Mouse (Mus musculus) MEL (cell line): ENCODE data around the gene Taf1a.

Experiments used
- CTCF ChIP-seq, 3 experiments: IDR thresholded peaks in 2 of 3; conservative IDR thresholded peaks in 1 of 3; 2 replicates each; pipeline ENCODE4 v1.5.1; 2011 to 2012; ENCODE audit warnings: low read length in 3 of 3, low read depth in 2 of 3, mild to moderate bottlenecking in 2 of 3, improper control_type of control experiment in 1 of 3, inconsistent platforms in 1 of 3, mixed read lengths in 1 of 3, moderate library complexity in 1 of 3; ENCODE audit not compliant: control insufficient read depth in 1 of 3, insufficient read depth in 1 of 3, poor library complexity in 1 of 3, severe bottlenecking in 1 of 3
- EP300 ChIP-seq, 2 experiments: IDR thresholded peaks; 2 replicates each; pipeline ENCODE4 v1.6.1; 2011; ENCODE audit warnings: improper control_type of control experiment in 2 of 2, low read length in 2 of 2, low read depth in 1 of 2, mild to moderate bottlenecking in 1 of 2
- GABPA ChIP-seq: IDR thresholded peaks from 2 replicates; pipeline ENCODE4 v1.6.1; 2012; ENCODE audit warnings: low read depth, mild to moderate bottlenecking, inconsistent platforms, low read length, improper control_type of control experiment, moderate library complexity
- GATA1 ChIP-seq: IDR thresholded peaks from 2 replicates; pipeline ENCODE4 v1.6.1; 2011; ENCODE audit warnings: low read depth, low read length, improper control_type of control experiment
- KAT2A ChIP-seq: conservative IDR thresholded peaks from 2 replicates; pipeline ENCODE4 v1.6.1; 2012; ENCODE audit warnings: low read depth, low read length, improper control_type of control experiment, inconsistent platforms
- MAX ChIP-seq: IDR thresholded peaks from 2 replicates; pipeline ENCODE4 v1.6.1; 2011; ENCODE audit warnings: low read length, improper control_type of control experiment
- MYC ChIP-seq: IDR thresholded peaks from 2 replicates; pipeline ENCODE4 v1.6.1; 2011; ENCODE audit warnings: low read depth, mild to moderate bottlenecking, low read length, improper control_type of control experiment, moderate library complexity
- POLR2A ChIP-seq, 2 experiments: IDR thresholded peaks; 2 replicates each; pipeline ENCODE4 v1.6.1; 2011 to 2012; ENCODE audit warnings: low read length in 2 of 2, mild to moderate bottlenecking in 2 of 2, control low read depth in 1 of 2, improper control_type of control experiment in 1 of 2, low read depth in 1 of 2, moderate library complexity in 1 of 2; ENCODE audit not compliant: control insufficient read depth in 1 of 2, insufficient read depth in 1 of 2, poor library complexity in 1 of 2
- TAL1 ChIP-seq: IDR thresholded peaks from 2 replicates; pipeline ENCODE4 v1.6.1; 2012; ENCODE audit warnings: mild to moderate bottlenecking, inconsistent platforms, low read length, moderate library complexity, mixed read lengths
- USF1 ChIP-seq: IDR thresholded peaks from 2 replicates; pipeline ENCODE4 v1.6.1; 2014; ENCODE audit warnings: low read depth, mild to moderate bottlenecking, inconsistent platforms, low read length, improper control_type of control experiment, moderate library complexity
- ZC3H11A ChIP-seq: IDR thresholded peaks from 2 replicates; pipeline ENCODE4 v1.6.1; 2012; ENCODE audit warnings: low read depth, mild to moderate bottlenecking, inconsistent platforms, low read length, improper control_type of control experiment

DNA sequence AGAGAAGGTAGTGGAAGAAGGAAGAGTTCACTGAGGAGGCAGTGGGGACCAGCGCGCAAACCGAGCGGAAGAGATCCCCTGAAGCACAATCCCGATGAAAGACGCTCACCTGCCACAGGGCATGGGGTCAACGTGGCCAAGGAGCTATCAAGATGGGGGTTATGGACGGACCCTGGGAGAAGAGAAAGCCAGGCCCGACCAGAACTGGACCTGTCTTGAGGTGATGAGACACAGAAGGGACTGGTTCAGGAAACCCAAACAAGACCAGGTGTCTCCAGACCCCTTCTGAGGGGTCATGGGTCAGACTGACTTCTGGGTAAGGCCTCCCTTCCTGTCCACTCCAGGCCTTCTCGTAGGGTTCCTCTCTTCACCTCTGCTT, 43.0 kb upstream of the Taf1a start:
- TF ChIP-seq GATA1 (no peak), POLR2A (IDR thresholded peaks at IDR 0.05; ENCODE audit: control insufficient read depth in 1 of 2, insufficient read depth in 1 of 2, low read depth in 1 of 2, low read length in 2 of 2, poor library complexity in 1 of 2) (no peak), EP300 (IDR thresholded peaks at IDR 0.05; ENCODE audit: low read depth in 1 of 2, low read length in 2 of 2) (no peak), MAX (no peak), GABPA (no peak), ZC3H11A (no peak), CTCF (IDR thresholded peaks at IDR 0.05 in 2 of 3, conservative IDR thresholded peaks at IDR 0.05 in 1 of 3; ENCODE audit: control insufficient read depth in 1 of 3, insufficient read depth in 1 of 3, low read depth in 2 of 3, low read length in 3 of 3, poor library complexity in 1 of 3, severe bottlenecking in 1 of 3) (no peak), MYC (no peak), KAT2A (no peak), TAL1 (no peak), USF1 (no peak)
